Mouse (Mus musculus): Measurements from ENCODE around the gene Smdt1. TPM values are rescaled to one million over a fixed set of nuclear protein-coding genes. Genes with fewer than 3 reads are reported as not detected.

Smdt1 gene
- total RNA-seq (2021) = 100 to 1,000 TPM; 149 to 152 TPM
- long read RNA-seq, transcript Smdt1-201 (3 exons, 705 nt) = major isoform, 43 of 135 reads
- long read RNA-seq, transcript Smdt1-204 (3 exons, 597 nt) = minor isoform, 7 of 135 reads
- long read RNA-seq, partial matches to known transcripts = 1 of 135 reads
- long read RNA-seq, other reads (novel, unspliced or antisense) = 84 of 135 reads

DNA sequence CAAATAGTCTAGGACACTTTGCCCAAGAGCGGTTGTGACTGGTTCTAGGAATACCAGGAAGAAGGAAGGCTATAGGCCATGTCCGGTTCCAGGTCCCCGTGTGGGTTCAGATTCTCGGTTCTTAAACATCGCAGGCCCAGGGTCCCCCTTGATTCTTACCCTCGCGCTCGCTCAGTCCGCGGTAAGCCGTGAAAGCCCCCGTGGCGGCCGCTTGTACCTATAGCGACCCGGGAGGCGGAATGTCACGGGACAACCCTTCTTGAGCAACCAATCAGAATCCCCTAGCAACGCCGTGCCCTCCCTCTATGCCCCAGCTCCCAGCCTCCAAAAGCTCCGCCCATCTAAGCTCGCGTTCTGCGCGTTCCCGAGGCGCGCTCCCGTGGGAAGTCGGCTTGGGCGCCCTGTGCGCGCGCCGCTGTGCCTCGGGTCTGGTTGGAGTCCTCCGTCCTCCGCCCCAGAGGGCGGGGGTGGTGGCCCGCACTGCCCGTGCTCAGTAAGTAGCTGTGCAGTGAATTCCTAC is at the start of gene Smdt1, which contains the start of the genes Naga and Pheta2:
Smdt1 (plus strand) TSS at position 367 of the 520 bp plus-strand sequence.
Naga (minus strand) TSS at position 333 of the 520 bp plus-strand sequence.
Pheta2 (plus strand) TSS at position 350 of the 520 bp plus-strand sequence.
- peak; percentile 91 to 95 for DNase-seq (ENCODE audit: low spot score in 2 of 2)

DNA sequence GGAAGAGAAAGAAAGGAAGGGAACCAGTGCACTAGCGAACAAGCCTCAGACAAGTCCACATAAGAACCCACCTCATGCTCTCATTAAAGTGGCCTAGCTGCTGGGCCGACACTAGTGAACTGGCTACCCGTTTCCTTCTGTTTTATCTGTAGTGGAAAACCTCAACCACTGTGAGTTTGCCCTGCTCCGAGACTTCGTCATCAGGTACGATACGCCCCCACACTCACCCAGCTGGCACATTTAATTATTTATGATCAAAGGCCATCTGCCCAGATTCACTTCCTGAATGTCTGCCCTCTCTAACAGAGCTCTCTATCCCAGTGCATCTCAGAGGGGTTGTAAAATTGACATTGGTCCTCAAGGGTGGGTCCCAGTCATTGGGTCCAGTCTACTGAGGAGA is 48.5 kb upstream of the Smdt1 start:
- DNase-seq (ENCODE audit: low spot score in 2 of 2) = no peak

DNA sequence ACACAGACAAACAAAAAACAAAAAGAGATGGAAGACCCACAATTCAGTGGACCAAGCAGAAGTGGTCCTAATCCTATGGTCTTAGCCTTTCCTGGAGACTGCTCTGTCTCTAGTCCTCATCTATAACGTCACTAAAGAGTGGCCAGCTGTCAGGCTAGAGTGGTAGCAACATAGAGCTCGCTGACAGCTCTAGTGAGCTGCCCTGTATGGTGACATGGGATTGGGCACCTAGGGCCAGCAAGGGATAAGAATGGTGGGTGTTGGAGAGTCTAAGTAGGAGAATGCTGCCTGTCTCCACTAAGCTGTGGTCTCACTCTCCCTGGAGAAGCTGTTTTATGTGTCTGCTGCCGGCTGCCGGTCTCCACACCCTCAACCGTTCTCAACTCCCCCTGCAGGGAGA is 45.9 kb upstream of the Smdt1 start:
- DNase-seq (ENCODE audit: low spot score in 2 of 2) = no peak

DNA sequence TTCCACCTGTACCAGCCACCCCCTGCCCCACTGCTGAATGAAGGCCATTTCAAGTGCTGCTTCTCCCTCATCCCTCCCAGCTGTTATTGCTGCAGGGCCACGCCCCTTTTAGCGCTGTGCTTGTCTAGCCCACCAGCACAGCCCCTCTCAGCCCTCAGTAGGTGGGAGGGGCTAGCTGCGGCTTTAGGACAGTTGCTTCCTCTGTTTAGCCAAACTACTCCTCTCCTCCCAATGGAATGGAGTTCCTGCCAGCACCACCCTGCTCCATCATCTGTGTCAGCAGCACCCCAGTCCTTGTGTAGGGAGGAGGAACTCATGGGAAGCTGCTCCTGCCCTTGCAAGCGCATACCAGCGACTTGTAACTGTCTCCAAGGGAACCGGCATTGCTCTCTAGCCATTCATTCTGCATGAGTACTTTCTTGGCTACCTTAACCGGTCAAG is 45.5 kb upstream of the Smdt1 start:
- peak in 1 of 2 experiments; percentile 34 for DNase-seq (ENCODE audit: low spot score in 2 of 2)

DNA sequence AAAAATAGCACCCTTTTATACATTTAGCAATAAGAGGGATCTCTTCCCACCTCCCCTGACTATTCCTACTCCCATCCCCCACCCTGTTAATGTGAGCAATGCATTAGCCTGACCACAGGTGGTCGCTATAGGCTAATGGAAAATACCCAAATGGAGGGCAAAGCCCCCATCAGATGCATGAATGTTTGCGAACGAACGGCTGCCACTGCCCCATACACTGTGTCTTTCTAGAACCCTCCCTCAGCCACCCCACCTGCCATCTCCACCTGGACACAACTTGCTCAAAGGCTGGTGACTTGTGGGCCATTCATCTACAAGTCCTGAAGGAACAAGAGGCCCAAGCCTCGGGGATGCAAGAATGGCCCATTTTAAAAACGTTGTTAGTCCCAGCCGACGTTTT is 44.7 kb upstream of the Smdt1 start:
- DNase-seq (ENCODE audit: low spot score in 2 of 2) = peak in 1 of 2 experiments; percentile 42

DNA sequence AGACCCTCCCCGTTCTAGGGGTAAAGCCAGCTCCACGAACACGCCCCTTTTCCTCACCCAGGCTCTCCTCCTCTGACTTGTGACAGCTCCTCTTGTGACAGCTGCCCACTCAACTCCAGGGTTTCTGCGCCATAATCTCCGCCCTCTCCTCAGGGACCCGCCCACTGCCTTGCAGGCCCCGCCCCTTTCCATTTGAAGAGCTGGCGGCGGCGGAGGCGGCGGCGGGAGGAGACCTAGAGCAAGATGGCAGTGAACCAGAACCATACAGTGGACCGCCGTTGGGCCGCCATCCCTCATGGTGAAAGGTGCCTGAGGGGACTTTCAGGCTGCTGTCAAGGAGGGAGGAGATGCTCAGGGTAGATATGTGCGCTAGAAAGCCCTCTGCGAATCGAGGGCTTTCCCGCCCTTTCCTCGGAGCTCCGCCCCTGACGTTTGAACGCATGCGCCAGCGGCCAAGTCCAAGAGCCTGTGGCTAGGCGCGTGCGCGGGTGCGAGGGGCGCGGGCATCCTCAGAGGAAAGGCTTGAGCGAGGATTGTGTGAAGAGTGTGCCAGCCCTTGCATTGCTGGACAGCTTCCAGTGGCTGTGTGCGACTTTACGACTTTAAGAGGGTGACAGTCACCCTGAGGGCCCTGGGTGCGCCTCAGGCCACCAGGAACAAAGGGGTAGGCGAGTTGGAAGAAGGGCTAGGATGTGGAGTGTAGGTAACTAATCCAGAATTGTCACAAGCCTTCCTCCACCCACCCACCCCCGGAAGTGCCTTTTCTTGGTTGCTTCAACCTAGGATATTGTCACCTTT is 39.8 kb upstream of the Smdt1 start, which contains the start of gene Wbp2nl:
Wbp2nl (plus strand) TSS at position 191 of the 798 bp plus-strand sequence.
- DNase-seq (ENCODE audit: low spot score in 2 of 2) = no peak

DNA sequence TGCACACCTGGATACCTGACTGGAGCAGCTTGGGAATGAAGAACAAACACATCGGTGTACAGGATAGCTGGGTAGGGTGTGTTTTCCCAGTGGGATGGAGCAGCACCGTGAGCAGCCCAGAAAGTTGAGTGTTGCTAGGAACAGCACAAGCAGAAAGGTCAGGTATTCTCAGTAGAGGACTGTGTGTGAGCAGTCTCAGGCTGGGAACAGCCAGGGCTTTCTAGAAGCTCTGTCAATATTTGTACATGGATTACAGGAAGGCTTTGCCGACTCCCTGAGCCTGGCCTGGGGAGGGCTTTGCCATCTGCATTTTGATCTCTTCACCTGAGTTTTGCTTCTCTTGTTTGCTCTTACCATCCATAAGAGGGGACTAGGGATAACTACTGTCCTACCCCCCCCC is 31.7 kb upstream of the Smdt1 start:
- no peak for DNase-seq (ENCODE audit: low spot score in 2 of 2)

DNA sequence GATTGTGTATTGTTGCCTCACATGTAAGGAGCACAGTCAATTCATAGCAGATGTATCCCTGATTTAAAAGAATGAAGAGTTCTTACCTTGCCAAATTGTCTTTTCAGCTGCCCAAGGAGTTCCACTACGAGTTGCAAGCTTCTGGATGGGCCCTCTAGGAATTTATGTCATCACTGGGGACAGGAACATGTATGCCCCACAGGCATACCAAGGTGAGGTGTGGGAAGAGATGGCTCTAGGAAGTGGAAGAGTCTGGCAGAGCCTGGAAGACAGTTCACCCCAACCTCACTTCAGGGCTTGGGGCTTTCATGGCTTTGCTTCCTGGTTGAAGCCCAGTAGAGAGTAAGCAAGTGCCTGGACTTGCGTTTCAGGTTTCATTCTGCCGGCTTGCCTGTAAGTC is 30.3 kb upstream of the Smdt1 start:
- DNase-seq (ENCODE audit: low spot score in 2 of 2) = no peak

DNA sequence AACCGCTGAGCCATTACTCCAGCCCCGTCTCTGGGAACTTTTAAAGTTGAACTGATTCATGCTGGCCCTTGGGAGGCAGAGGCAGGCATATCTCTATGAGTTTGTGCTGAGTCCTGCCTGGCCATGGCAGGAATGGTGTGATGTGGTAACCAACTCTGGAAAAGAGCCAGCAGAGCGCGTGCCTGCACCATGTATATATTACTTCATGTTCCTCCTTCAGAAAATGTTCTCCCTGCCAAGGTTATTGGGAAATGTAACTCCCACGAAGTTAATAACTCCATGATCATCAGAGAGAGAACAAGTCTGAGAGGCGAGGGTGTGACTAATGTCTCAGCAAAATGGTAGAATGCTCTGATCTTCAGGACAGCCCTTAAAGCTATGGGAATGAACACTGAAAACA is 20.9 kb upstream of the Smdt1 start:
- DNase-seq (ENCODE audit: low spot score in 2 of 2) = no peak

DNA sequence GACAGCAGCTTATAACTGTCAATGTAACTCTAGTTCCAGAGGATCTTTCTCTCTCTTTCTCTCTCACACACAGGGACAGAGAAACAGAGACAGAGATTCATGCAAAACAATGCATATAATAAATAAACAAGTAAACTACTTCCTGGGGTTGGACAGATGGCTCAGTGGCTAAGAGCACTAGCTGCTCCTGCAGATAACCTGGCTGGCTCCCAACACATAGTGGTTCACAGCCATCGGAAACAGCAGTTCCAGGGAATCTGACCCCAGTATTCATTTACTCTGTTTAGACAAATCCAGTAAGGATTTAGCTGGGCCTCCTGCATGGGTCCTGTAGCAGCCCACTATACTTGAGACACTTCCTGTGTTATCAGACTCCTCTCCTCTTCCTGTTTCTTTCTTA is 19.1 kb upstream of the Smdt1 start:
- DNase-seq (ENCODE audit: low spot score in 2 of 2) = no peak

DNA sequence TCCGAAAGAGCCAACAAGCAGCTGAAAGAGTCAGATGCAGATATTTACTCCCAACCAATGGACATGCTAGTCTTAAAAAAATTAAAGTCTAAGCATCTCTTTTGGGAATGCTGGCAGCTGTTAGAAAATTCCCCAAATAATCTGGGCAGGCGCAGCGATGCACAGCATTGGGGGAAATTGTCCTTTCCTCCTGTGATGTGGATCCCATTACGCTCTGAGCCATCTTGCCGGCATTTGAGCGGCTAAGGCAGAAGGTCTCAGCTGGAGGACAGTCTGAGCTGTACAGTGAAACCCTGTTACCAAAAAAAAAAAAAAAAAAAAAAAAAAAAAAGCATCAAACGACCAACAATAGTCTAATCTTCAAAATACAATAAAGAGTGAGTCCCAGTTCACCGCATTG is 16.6 kb upstream of the Smdt1 start:
- DNase-seq (ENCODE audit: low spot score in 2 of 2) = no peak

DNA sequence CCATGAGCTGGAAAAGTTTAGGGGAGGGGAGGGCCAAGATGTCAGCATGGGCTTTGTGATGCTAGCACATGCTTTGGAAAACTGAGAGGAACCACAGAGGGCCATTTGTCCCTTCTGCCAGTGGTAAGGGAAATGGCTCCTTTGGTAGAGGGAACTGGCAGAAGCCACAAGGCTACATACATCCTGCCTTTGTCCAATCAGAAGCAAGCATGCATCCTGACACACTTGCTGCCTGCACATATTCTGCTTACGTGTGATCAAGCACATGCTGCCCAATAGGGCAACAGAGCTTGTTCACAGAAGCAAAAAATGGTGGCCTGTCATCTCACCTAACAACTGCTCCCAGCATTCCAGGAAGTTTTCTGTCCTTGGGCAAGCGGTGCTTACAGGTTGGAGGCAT is 13.4 kb upstream of the Smdt1 start:
- no peak for DNase-seq (ENCODE audit: low spot score in 2 of 2)

DNA sequence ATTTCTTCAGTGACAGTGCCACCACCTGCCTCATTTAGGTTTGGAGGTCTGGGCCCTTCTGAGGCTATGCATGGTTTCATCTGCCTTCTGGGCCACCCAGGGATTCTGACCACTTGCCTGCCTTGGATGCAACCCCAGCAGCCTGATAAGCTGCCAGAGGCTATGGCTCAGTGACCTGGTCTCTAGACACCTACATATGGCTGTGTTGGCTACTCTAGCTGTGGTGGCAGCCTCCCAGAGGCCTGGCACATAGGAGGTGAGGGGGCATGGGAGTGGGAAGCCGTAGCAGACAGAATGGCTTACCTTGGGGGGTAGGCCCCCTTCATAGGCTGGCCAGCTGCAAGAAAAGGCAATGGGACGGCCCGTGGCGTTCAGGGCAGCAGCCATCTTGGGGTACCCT is 3.6 kb upstream of the Smdt1 start:
- no peak for DNase-seq (ENCODE audit: low spot score in 2 of 2)

DNA sequence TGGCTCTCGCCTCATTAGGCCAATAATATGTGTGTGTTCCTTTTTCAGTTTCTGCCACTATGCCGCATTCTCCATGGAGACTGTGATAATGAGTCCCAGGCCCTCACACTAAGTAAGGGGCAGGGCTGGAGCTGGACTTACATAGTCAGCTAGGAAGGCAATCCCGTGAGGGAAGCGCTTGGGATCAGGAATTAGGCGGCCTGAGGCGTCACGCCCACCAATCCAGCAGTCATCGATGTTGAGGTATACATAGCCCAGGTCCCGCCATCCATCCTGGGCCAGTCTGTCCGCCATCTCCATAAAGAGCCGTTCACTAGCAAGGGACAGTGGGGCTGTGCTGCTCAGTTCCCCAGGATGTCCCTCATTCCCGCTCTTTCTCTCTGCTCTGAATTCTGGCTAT is 2.1 kb upstream of the Smdt1 start:
- no peak for DNase-seq (ENCODE audit: low spot score in 2 of 2)

DNA sequence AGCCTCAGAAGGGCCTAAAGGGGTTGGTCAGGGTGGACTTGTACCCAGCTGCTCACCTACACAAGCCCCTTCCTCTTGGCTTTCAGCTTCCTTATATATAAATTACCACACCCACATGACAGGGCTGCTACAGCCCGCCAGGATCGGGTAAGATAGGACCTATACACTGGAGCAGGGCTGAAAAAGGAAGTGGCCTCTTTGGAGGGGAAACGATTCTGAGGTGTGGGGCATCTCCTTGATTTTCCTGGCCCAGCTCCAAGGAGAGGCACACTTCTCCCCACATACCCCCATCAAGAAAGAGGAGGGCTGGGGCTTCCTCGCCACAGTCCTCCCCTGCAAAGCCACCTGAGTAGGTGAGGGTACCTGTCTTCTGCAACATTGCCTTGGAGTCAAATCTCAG is 884 bp upstream of the Smdt1 start:
- DNase-seq (ENCODE audit: low spot score in 2 of 2) = no peak

DNA sequence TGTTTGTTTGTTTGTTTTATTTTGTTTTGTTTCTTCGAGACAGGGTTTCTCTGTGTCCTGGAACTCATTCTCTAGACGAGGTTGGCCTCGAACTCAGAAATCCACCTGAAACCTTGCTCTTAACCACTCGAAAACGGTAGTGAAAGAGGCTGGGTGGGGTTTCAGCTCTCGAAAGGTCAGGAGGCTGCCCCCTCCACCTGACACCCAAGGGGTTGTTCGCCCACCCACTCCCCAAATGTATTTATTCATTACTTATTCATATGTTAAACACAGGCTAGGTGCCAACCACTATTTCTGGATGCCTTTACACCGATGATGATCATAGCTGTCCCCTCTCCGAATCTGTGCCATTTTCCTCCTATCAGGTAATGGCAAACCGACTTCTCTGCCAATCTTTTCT is 391 bp downstream of the Smdt1 start:
- no peak for DNase-seq (ENCODE audit: low spot score in 2 of 2)

DNA sequence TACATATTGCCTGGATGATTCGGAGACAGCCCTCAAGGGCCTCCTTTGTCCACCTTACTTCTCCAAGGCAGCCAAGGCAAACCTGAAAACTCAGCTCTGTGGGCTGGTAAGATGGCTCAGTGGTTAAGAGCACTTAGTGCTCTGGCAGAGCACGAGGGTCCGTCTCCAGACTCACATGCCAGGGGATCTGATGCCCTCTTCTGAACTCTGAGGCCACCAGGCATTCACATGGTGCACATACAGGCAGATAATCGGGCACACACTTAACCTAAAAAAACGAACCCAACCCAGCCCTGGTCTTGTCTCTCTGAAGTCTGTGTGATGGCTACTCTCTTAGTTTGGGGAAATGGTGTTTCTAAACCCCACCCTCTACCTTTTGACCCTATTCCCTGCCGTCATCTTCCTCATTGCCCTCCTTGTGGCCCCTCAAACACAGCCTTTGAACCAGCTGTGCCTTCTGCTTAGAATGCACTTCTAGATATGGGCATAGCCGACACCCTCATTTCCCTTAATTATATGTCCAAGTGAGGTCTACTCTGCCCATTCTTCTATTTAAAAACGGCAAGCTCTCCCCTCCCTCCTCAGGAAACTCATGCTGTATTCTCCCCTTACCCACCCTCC is 985 bp downstream of the Smdt1 start:
- DNase-seq (ENCODE audit: low spot score in 2 of 2) = no peak

DNA sequence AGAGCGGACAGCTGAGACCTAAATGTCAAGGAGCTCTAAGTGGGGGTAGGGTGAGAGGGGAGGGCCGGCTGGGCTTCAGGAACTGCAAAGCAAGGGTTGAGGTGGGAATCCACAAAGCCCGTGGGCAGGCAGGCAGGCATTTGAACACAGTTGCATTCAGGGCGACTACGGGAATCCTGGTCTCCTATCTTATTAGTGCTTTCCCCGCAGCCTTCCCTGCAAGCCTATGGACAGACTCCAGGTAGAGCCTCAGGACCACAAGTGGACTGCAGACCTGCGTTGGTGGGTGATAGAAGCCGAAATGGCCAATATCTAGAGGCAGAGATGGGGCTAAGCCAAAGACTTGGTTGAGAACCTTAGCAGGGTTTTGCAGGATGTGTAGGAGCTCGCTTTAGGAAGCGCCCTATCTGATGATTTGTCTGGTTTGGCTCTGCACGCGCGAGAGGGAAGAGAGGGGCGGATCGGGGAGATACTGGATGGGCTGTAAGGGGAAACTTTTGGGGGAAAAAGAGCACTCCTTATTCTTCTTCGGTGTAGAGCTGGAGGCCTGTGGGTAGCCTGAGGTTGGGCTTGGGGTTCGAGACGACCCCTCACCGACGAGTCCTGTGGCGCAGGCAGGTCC is 1.8 kb downstream of the Smdt1 start:
- DNase-seq (ENCODE audit: low spot score in 2 of 2) = no peak

DNA sequence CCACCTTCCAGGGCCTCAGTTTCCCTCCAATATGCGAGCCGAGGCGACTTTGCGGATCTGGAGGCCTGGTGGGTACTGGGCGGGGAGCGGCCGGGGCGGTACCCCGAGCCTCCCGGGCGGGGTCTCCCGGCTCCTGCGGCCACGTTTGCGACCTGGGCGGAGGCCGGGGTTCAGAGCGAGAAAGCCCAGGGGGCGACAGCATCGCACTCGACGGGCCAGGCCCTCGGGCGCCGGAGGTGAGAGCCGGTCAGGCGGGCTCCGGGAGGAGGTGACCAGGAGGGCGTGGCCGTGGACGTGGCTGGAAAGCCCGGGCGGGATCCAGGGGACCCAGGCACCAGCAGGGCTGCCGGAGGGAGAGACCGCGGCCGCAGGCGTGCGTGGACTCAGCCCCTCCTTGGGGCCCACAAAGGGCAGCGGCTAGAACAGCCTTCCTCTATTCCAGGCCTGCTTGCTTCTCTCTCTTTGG is 2.3 kb downstream of the Smdt1 start:
- no peak for DNase-seq (ENCODE audit: low spot score in 2 of 2)

DNA sequence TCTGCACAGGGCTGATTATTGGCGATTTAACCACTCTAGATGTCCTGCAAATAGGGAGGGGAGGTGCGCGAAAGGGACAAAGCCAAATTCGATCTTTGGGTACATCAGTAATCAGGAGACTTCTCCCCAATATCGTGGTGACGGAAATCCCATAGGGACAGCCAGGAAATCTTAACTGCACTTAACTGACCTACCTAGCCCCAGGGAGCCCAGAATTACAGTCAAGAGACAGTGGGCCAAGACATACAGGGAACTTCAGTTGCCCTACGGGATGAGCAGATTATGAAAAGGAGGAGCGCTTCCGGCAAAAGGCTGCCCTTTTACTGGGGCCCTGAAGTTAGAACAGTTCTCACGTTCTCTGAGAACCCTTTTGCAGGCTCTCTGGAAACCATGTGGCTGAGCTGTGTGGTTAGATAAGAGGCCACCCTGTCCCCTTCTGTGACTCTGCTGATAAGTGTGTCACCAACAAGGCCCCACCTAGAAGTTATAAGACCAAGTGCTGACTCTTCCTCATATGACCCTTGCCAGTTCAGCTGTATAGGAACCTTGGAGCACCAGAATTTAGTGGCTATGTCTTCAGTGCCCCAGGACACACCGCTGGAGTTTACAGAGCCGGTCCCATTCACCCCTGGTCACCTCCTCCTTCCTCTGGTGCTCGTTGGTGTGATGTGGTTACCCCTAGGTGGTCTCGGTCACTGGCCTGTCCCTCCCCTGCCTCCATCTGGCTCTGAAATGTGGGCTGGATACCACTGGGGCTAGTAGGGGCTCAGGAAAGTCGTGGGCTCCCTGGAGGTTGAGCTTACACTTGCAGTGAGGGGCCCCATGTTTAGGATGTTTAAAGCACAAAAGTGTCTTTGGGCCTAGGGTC is 3.1 kb downstream of the Smdt1 start:
- DNase-seq (ENCODE audit: low spot score in 2 of 2) = no peak
